Mouse (Mus musculus): Measurements from ENCODE around the gene Rab3ip. TPM values are rescaled to one million over a fixed set of nuclear protein-coding genes. Genes with fewer than 3 reads are reported as not detected.

Rab3ip gene
- total RNA-seq, 2 experiments from 2014 or later, result 43.4 to 45.6 TPM

GRCm38 (mm10) chr10:116874490-116874889 is 76.1 kb downstream of the Rab3ip start:
- DNase-seq (ENCODE audit: low spot score in 2 of 2), result no peak

DNA sequence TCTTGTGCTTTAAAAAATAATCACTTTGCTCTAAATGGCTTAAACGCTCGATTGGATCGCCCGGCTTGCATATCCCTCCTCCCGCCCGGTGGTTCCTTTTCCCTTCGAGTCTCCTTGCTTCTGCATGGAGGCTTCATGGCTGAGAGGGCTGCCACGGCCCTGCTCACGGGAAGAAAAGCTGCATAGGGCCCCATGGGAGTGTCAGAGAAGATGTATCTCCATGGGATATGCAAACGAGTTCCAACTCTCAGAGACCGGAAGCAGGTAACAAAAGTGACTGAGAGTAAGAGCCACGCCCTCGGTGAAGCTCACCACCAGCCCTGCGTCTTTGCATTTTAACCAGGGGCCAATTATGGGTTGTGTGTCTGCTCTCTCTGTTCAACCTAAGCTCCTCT is 78.6 kb downstream of the Rab3ip start:
- DNase-seq (ENCODE audit: low spot score in 2 of 2), result no peak

- DNase-seq (ENCODE audit: low spot score in 2 of 2), result no peak
Observed at GRCm38 (mm10) chr10:116871329-116872015, 79.1 kb downstream of the Rab3ip start.

DNA sequence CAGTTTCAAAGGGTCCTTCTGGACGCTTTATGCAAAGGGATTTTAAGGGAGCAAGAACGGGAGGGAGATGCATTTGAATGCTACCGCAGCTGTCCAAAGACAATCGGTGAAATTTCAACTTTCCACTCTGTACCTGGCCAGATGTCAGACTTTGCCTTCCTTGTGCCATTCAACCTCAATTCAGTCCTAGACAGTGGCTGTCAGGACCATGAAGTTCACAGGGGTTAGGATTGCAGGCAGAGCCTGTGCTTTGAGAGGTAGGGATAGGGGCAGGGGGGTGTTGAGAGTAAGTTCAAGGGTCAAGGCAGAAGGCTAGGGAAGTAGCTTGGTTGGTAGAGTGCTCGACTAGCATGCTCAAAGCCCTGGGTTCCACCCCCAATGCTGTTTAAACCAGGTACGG is 79.8 kb downstream of the Rab3ip start:
- no peak for DNase-seq (ENCODE audit: low spot score in 2 of 2)

Other genes with a start within 250 kb of the Rab3ip start
- gene Myrfl, start 53.9 kb downstream of the Rab3ip start, total RNA-seq (2021), result not detected
- gene Gm10271, start 21.8 kb upstream of the Rab3ip start, total RNA-seq (2021), result not detected
- under 1 TPM; 0.20 to 0.29 TPM for gene Best3, start 35.5 kb upstream of the Rab3ip start, total RNA-seq (2021)
- not detected for gene Lrrc10, start 94.6 kb upstream of the Rab3ip start, total RNA-seq (2021)
- 100 to 1,000 TPM; 211 to 254 TPM for gene Cct2, start 113.0 kb upstream of the Rab3ip start, total RNA-seq (2021)
- 10 to 100 TPM; 20.5 to 25.4 TPM for gene Frs2, start 197.8 kb upstream of the Rab3ip start, total RNA-seq (2021)